Mouse (Mus musculus): ENCODE measurements around the gene Nup205. TPM values are rescaled to one million over a fixed set of nuclear protein-coding genes. Genes with fewer than 3 reads are reported as not detected.

Gene Nup205
- total RNA-seq, 2 experiments from 2014 or later: 24.6 to 27.1 TPM

GRCm38 (mm10) chr6:35269643-35270042 lies 92.4 kb downstream of the Nup205 start:
- no peak overlapping the region for H3K27ac ChIP-seq
- DNase-seq (ENCODE audit: extremely low spot score in 1 of 2, low spot score in 2 of 2): no peak
- intact Hi-C loops (cut with DNase I): no loop called here
- no peak for TF ChIP-seq CTCF (IDR thresholded peaks at IDR 0.05)
- H3K4me3 ChIP-seq: no peak overlapping the region

- DNase-seq (ENCODE audit: extremely low spot score in 1 of 2, low spot score in 2 of 2): no peak
- intact Hi-C loops (cut with DNase I): no loop called here
- H3K4me3 ChIP-seq: no peak overlapping the region
- no peak for TF ChIP-seq CTCF (IDR thresholded peaks at IDR 0.05)
- no peak overlapping the region for H3K27ac ChIP-seq
These were observed 94.1 kb downstream of the Nup205 start for GRCm38 (mm10) chr6:35271094-35271855.

- DNase-seq (ENCODE audit: extremely low spot score in 1 of 2, low spot score in 2 of 2): no peak
- no peak for TF ChIP-seq CTCF (IDR thresholded peaks at IDR 0.05)
- intact Hi-C loops (cut with DNase I): no loop called here
These were observed 94.9 kb downstream of the Nup205 start for GRCm38 (mm10) chr6:35271868-35272765.

GRCm38 (mm10) chr6:35273391-35274082 lies 96.3 kb downstream of the Nup205 start:
- intact Hi-C loops (cut with DNase I): no loop called here
- H3K27ac ChIP-seq: no peak overlapping the region
- no peak for DNase-seq (ENCODE audit: extremely low spot score in 1 of 2, low spot score in 2 of 2)
- H3K4me3 ChIP-seq: no peak overlapping the region
- no peak for TF ChIP-seq CTCF (IDR thresholded peaks at IDR 0.05)

More at GRCm38 (mm10) chr6:35271868-35272765, 94.9 kb downstream of the Nup205 start:
- no peak overlapping the region for H3K4me3 ChIP-seq
- no peak overlapping the region for H3K27ac ChIP-seq

- intact Hi-C loops (cut with DNase I): no loop called here
- H3K4me3 ChIP-seq: no peak overlapping the region
- TF ChIP-seq CTCF (IDR thresholded peaks at IDR 0.05): no peak
- no peak for DNase-seq (ENCODE audit: extremely low spot score in 1 of 2, low spot score in 2 of 2)
- H3K27ac ChIP-seq: no peak overlapping the region
These were observed 100.8 kb downstream of the Nup205 start for GRCm38 (mm10) chr6:35277903-35278587.

- intact Hi-C loops (cut with DNase I): no loop called here
- Histone ChIP-seq H3K27ac (no peak overlapping the region), H3K4me3 (no peak overlapping the region)
- no peak for TF ChIP-seq CTCF (IDR thresholded peaks at IDR 0.05)
- no peak for DNase-seq (ENCODE audit: extremely low spot score in 1 of 2, low spot score in 2 of 2)
These were observed 102.1 kb downstream of the Nup205 start for GRCm38 (mm10) chr6:35279306-35279705.

- Histone ChIP-seq H3K27ac (peak overlapping the region; percentile 34), H3K4me3 (no peak overlapping the region)
- TF ChIP-seq CTCF (IDR thresholded peaks at IDR 0.05): peak; percentile 11
- DNase-seq (ENCODE audit: extremely low spot score in 1 of 2, low spot score in 2 of 2): peak in 1 of 2 experiments; percentile 33
- intact Hi-C loops (cut with DNase I): no loop called here
These were observed 111.0 kb downstream of the Nup205 start for GRCm38 (mm10) chr6:35288114-35288761.

GRCm38 (mm10) chr6:35288920-35289319 lies 111.7 kb downstream of the Nup205 start:
- DNase-seq (ENCODE audit: extremely low spot score in 1 of 2, low spot score in 2 of 2): no peak
- intact Hi-C loops (cut with DNase I): no loop called here
- Histone ChIP-seq H3K4me3 (no peak overlapping the region), H3K27ac (peak overlapping the region; percentile 34)
- no peak for TF ChIP-seq CTCF (IDR thresholded peaks at IDR 0.05)

- DNase-seq (ENCODE audit: extremely low spot score in 1 of 2, low spot score in 2 of 2): no peak
These were observed 112.5 kb downstream of the Nup205 start for GRCm38 (mm10) chr6:35289676-35290075.

GRCm38 (mm10) chr6:35294964-35295363 lies 117.7 kb downstream of the Nup205 start:
- intact Hi-C loops (cut with DNase I): loop anchor here (2.0 kb wide), 1 partner anchor 42 kb away; no protein-coding TSS in a partner anchor
- TF ChIP-seq CTCF (IDR thresholded peaks at IDR 0.05): no peak
- no peak for DNase-seq (ENCODE audit: extremely low spot score in 1 of 2, low spot score in 2 of 2)

More at GRCm38 (mm10) chr6:35289676-35290075, 112.5 kb downstream of the Nup205 start:
- TF ChIP-seq CTCF (IDR thresholded peaks at IDR 0.05): no peak
- Histone ChIP-seq H3K4me3 (no peak overlapping the region), H3K27ac (no peak overlapping the region)
- intact Hi-C loops (cut with DNase I): no loop called here

GRCm38 (mm10) chr6:35297001-35297400 lies 119.8 kb downstream of the Nup205 start:
- intact Hi-C loops (cut with DNase I): no loop called here
- no peak for TF ChIP-seq CTCF (IDR thresholded peaks at IDR 0.05)
- DNase-seq (ENCODE audit: extremely low spot score in 1 of 2, low spot score in 2 of 2): no peak
- H3K27ac ChIP-seq: no peak overlapping the region
- no peak overlapping the region for H3K4me3 ChIP-seq

More at GRCm38 (mm10) chr6:35294964-35295363, 117.7 kb downstream of the Nup205 start:
- Histone ChIP-seq H3K4me3 (no peak overlapping the region), H3K27ac (no peak overlapping the region)

Other genes starting within 250 kb of the Nup205 start
- 1 to 10 TPM; 1.1 to 1.4 TPM for gene Slc23a4, start 189.0 kb upstream of the Nup205 start, total RNA-seq (2021)
- 10 to 100 TPM; 43.3 to 45.6 TPM for gene Cnot4, start 43.7 kb upstream of the Nup205 start, total RNA-seq (2021)
- gene Slc13a4, start 130.7 kb downstream of the Nup205 start, total RNA-seq (2021): 10 to 100 TPM in 1 of 2 experiments, 1 to 10 TPM in 1; 9.2 to 14.8 TPM
- 1 to 10 TPM; 3.5 to 4.4 TPM for gene Fam180a, start 148.7 kb downstream of the Nup205 start, total RNA-seq (2021)